Mouse (Mus musculus): ENCODE results near the gene Scamp4.

DNA sequence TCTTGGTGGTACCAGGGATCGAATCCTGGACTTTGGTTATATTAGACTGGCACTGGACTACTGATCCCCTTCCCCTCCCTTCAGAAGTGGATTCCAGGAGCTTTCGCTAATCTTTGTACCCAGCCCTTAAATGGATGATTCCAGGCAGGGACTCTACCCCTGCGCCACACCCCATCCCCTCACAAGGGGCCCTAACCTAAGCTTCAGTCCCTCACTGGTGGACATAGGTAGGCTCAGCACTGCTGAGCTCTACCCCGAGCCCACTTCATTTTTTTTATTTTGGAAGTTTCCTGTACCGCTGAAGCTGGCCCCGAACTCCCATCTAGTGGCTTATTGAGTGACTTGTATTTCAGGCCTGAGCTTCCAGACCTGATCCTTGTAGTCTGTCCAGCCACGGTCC is 692 bp downstream of the Scamp4 start:
- no peak for TF ChIP-seq CTCF (IDR thresholded peaks at IDR 0.05; ENCODE audit: low read depth)
- TF ChIP-seq EP300 (IDR thresholded peaks at IDR 0.05; ENCODE audit: low read depth): no peak
